Mouse (Mus musculus): ENCODE results near the gene Vps13d.

Vps13d gene

DNA sequence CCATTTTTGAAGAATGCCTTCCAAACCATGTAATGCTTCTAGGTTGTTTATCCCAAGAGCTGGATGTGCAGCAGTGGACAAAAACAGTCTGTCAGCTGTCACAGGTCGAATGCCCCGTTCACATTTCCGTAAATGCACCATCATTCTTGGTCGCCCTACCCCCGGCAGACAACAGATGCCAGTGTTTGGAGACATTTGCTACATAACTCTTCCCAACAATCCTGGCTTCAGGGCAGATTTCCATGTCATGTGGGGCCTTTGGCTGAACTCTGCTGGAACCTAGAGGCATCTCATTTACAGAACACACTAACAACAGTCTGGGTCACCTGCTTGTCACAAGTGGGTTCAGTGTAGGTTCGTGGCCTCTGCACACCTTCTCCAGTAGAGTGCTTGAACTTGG is 190.6 kb downstream of the Vps13d start:
- no peak for DNase-seq (ENCODE audit: low spot score in 2 of 2)

GRCm38 (mm10) chr4:145002733-145003132 is 192.1 kb downstream of the Vps13d start:
- no peak for DNase-seq (ENCODE audit: low spot score in 2 of 2)

DNA sequence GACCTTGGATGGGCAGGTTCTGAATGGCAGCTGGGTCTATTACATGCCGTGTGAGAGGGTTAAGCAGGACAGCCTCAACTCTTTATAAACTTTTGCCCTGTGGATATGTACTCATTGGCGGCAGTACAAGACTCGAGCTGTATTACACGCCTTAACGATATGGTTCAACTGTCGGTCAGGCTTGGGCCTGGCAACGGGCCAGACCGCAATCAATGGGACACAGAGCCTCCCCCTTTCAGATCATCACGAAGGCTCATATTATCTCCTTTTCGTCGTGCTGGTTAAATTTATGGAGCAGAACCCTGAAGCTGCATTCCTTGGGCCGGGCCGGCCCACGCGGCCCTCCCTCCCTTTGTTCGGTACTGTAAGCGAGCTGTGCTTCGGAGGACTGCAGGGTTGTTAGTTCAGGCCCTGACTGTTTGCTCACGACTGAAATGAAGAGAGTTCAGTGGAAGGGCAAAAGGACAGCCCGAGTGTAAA is 194.9 kb downstream of the Vps13d start:
- DNase-seq (ENCODE audit: low spot score in 2 of 2): no peak

DNA sequence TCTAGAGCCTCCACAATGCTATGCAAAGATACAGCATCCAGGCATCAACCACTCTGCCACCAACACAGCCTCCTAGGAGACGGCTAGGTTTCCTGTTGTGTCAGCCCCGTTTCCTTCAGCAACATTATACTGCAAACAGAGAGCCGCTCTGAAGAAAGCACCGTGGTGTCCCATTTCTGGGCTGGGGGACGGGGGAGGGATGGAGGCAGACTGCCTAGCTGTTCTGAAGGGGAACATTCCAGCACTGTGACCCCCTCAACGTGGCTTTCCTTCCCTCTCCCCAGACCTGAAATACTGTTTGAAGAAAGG is 195.3 kb downstream of the Vps13d start:
- DNase-seq (ENCODE audit: low spot score in 2 of 2): no peak

DNA sequence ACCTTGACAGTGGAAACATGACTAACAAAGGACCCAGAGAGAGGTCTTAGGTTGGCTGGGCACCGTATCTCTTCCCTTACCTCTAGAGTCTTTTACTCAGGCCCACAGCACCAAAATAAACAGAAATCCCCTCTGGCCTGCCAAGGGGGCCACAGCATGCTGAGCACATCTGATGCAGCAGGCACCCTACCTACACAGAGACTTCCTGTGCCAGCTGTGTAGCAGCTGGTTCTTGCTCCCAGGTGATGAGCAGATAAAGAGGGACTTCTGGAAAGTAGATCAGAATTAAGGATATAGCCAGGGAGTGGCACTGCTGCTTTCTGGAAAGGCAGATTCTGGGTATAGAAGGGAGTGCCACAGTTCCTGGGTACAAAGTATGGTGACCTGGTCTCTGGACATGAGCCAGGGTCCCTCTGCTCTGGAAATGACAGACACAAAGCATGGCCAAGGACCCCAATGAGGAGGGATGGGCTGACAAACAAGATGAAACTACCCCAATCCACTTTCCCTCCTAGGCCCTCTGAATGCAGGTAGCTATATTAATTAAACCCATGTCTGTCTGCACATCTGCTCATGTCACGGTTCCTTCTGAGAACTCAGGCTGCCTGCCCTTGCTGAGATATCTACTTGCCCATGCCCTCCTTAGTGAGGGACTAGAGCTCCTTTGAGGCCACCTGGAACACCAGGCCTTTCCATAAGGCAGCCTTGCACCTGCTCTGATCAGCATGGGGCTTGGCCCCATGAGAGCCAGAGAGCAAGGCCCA is 195.8 kb downstream of the Vps13d start:
- DNase-seq (ENCODE audit: low spot score in 2 of 2): no peak

DNA sequence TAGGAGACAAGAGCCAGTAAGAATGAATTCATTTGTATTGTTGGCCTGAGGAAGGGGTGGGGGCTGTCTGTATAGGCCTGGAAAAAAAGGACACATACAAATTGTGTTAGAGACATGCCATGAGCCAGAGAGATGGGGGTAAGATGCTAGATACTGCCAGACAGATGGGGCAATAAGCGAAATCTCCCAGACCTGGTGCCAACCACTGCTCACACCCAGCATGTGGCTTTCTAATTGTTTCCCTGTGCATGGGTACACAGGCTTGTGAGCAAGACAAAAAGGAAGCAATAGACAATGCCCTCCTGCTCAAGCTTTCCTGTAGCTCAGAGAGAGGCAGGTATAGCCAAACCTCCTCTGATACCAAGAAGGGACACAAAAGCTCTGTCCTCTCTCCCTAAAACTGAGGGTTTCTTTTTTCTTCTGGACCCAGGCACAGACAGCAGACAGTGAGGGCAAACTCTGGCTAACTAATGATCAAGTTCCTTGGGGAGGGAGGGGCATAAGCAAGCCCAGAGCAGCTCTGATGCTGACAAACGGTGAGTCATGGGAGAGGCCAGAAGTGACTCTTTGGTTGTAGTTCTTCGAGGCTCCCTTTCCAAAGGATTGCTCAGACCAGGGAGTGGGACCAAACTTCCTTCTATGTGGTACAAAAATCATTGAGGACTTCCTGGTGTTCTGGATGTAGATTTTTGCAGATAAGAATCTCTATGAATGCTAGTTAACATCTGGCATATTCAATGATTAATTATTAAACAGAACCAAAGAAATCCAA is 196.7 kb downstream of the Vps13d start:
- DNase-seq (ENCODE audit: low spot score in 2 of 2): no peak

GRCm38 (mm10) chr4:144996996-144997820 is 197.6 kb downstream of the Vps13d start:
- DNase-seq (ENCODE audit: low spot score in 2 of 2): no peak

DNA sequence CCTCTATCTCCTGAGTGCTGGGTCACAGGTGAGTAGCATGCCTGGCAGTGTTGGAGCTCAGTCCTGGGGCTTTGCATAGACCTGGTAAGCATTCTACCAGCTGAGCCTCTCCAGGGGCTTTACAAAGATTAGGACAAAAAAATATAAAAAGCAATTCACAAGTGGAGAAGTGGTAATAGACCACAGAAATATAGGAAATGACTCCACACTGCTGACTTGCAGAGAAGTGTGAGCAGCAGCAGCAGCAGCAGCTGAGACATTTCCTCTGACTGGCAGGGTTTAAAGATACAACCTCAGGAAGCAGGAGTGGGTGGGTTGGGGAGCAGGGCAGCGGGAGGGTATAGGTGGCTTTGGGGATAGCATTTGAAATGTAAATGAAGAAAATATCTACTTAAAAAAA is 199.0 kb downstream of the Vps13d start:
- no peak for DNase-seq (ENCODE audit: low spot score in 2 of 2)

DNA sequence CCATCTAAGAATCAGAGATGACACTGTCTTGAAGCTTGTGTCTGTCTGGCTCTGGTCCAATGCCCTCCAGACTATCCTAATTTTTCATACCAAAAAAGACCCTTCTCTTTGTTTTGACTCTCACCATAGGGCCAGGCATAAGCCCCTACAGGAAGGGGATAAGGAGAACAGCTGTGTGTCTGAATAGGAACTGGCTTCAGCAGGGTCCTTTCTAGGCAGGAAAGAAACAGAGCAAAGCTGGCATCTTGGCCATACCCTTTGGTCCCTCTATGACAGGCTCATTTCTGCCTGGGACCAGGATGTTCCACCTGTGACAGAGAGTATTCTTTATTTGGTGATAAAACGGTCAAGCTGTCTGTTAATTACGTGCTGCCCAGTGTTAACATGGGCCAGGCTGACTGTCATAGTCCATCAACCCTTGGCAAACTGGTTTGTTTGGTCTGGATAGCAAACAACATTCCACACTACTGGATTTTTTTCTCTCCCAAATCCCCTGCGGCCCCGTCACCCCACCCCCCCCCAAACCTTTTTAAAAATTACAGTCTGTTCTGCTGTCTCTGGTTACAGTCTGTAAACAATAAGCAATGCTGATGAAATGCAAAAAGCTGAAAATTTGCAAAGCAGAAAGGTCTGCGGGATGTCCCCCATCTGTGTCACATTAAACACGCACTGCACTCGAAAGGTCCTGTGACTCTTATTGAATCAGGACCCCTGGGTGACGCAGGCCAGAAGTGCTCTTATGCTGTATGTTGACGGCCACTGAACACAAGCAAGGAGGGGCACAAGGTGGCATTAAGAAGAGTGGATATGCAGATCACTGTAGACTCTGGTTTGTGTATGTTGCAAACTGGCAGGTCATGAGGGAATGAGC is 201.5 kb downstream of the Vps13d start:
- no peak for DNase-seq (ENCODE audit: low spot score in 2 of 2)

GRCm38 (mm10) chr4:144992413-144992812 is 202.4 kb downstream of the Vps13d start:
- DNase-seq (ENCODE audit: low spot score in 2 of 2): no peak

DNA sequence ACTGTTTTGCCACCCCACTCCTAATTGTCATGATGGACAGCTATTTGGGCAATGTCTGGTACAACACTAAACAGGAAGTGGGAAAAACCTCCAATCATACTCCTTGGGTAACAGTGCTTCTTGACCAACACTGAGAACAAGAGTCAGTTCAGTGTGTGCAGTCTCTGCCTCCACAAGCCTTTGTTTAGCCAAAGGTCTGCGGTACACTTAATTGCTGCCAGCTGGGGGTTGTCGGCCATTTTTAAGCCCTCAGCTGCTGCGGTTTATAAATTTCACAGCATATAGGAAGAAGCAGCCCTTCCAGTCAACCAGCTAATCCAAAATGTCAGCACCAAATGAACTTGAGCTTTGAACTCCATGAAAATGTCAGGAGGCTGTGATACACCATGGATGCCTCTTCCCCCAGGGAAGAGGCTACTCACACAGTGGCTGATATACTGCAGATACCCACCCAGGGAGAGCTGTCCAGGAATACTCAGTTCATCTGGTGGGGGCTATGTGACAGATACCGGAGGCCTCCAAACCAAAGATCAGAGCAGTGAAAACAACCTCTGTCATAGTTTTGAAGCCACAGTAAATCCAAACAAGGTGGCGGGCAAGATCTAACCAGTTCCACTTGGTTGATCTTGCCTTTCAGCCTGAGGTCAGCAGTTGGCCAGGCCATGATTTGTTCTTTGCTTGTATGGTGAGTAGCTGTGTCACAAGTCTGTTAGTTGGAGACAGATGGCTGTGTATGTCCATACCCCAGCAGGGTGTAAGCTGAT is 206.2 kb downstream of the Vps13d start:
- no peak for DNase-seq (ENCODE audit: low spot score in 2 of 2)

- no peak for DNase-seq (ENCODE audit: low spot score in 2 of 2)
Measured at GRCm38 (mm10) chr4:144986016-144986805, 208.6 kb downstream of the Vps13d start.

DNA sequence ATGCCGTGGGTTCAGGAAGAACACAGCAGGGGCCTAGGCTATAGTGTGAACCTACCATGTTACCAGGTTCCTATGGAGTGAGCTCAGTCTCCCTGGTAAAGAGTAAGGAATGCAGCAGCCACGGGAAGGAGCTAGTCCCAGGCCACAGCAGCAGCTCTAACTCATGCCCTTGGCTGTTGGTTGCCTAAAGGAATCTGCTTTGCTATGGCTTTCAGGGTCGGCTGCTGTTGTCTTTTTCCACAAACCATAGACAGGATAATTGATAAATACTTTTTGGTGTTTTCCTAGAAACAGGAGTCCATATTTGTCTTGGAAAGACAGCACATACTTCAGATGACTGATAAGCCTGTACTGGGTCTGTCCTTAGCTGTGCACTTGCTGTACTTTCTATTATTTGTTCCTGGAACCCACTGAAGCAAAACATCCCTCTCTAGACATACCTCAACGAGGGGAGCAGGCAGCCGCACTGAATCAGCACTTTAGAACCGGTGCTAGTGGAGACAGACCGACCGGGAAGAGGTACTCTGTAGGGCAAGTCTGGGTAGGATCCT is 210.9 kb downstream of the Vps13d start:
- no peak for DNase-seq (ENCODE audit: low spot score in 2 of 2)

DNA sequence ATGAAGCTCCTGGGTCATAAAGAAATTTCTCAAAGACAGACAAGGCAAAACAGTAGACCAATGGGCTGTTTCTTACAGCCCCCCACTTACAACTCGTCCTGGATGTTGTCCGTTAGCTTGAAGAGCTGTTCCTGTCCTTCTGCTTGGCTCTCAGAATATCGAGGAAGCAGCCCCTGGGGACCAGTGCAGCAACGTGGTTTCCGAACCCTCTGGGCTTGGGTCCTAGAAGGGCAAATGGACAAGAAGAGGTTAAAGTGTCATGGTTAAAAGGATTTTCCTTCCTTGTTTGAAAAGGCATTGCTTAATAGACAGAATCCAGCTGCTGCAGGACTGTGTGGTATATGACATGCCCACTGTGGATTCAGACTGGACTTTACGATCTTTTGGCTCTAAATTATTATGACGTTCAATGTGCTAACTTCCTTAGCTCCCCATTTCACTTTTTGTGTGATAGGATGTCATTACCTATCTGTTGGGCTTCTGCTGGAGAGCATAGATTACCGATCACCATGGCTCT is 211.5 kb downstream of the Vps13d start:
- no peak for DNase-seq (ENCODE audit: low spot score in 2 of 2)

DNA sequence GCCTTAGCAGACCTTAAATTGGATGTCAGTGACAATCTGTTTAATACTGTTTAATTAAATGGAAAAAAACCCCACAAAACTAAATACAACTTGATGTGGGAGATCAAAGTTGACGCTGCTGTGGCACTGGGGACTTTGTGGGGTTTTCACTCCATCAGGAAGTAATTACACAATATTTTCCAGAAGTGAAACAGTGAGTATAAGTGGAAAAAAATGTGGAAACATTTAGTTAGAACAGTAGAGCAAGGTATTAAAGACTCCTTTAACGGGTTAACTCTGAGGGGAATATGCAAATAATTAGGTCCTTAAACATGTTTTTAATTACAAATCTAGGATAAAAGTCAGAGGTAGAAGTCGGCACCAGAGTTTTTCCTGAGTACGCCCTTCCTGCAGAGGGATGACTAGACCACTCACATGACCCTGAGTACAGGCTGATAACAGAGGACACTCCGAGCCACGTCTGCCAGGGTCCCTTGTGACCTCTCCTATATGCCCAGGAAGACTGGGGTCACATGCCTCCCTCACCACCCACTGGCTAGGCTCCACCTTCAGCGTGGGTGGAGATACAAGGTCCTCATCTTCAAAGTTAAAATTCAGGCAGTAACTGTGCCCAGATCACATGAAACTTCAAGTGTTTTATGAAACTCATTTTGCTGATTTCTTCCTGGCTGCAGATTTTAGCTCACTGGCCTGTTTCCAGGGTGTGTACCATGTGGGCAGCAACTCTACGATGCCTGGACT is 213.8 kb downstream of the Vps13d start:
- DNase-seq (ENCODE audit: low spot score in 2 of 2): no peak

DNA sequence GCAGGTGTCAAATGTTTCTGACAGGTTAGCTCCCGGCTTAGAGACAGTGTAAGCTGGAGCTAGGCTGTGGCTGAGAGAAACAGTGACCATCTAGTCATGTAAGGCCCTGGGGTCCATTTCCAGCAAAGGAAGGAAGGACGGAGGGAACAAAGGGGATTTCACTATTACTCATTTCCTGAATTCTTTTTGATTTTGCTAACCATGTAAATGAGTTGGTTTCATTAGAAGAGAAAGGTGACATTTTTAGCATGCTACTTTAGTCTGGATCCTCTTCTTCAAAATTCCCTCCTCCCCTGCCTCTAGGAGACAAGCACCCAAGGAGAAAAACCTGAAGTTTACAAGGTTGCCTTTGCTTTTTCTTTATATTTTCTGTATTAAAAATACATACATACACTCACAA is 214.7 kb downstream of the Vps13d start:
- no peak for DNase-seq (ENCODE audit: low spot score in 2 of 2)

DNA sequence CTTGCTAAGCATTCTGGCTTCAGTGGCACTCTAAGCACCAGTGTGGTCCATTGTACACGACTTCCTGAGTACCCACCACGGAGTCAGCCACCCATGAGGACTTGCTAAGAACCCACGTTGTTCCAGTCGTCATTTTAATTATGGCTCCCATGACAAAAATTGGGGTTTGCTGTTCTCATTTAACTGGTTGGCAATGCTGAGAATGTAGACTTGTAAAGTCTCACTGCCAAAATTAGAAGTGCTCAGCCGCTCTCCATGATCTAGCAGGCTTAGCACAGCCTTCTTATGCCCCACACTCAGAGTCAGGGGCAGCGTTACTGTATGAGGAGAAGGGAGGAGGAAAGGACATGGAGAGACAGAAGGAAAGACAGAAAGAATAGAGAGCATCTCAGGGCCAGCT is 216.8 kb downstream of the Vps13d start:
- DNase-seq (ENCODE audit: low spot score in 2 of 2): no peak

- DNase-seq (ENCODE audit: low spot score in 2 of 2): no peak
Measured at GRCm38 (mm10) chr4:144977057-144977456, 217.7 kb downstream of the Vps13d start.

DNA sequence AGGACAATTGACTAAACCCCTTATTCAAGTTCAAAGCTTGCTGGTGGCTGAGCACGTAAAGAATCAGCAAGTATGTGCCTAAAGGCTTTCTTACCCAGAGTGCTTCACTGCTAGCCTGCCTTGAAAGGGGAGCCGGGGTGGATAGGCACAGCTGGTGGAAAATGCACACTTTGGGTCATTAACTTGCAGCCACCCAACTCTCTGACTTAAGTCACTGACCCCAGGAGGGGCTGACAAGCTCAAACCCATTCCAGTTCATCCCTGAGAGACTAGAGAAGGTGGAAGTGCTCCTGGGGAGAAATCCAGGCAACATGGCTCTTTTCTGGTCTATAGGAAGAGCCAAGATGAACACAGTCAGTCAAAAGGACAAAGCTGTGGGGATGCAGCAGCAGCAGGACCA is 219.3 kb downstream of the Vps13d start:
- DNase-seq (ENCODE audit: low spot score in 2 of 2): no peak
